Mouse (Mus musculus) liver, adult 2 months (tissue): Measurements from ENCODE around the gene Ugt1a6b.
"Not testable (repeated sequence)": the region's sequence is repeated elsewhere in the genome, so short reads cannot be mapped to it uniquely, and the experiment has no call there.

Experiments
- CTCF ChIP-seq: fragments of 200-500 bp; IDR thresholded peaks from 2 replicates; pipeline ENCODE4 v1.5.1; 2011; ENCODE audit warnings: low read depth, low read length, control low read depth
- POLR2A ChIP-seq: fragments of 200-500 bp; IDR thresholded peaks from 2 replicates; pipeline ENCODE4 v1.6.1; 2011; ENCODE audit warnings: low read length, control low read depth; ENCODE audit not compliant: insufficient read depth; ENCODE audit errors: extremely low read depth

GRCm38 (mm10) chr1:88066472-88067102, 36.5 kb upstream of the Ugt1a6b start:
- TF ChIP-seq CTCF, POLR2A: not testable (repeated sequence)
